Mouse (Mus musculus) testis, adult 2 months (tissue): Measurements from ENCODE around the gene Gm5773. TPM values are rescaled to one million over a fixed set of nuclear protein-coding genes. Genes with fewer than 3 reads are reported as not detected.
"Not testable (repeated sequence)": the region's sequence is repeated elsewhere in the genome, so short reads cannot be mapped to it uniquely, and the experiment has no call there.

Source experiments
- H3K27ac ChIP-seq: fragments of 200-500 bp; 2 replicates; pipeline ENCODE4 v1.5.1; 2012; ENCODE audit warnings: low read depth, low read length; ENCODE audit not compliant: control insufficient read depth, insufficient read depth
- H3K27me3 ChIP-seq: fragments of 200-500 bp; 2 replicates; pipeline ENCODE4 v1.6.1; 2012; ENCODE audit warnings: mild to moderate bottlenecking, low read length, moderate library complexity; ENCODE audit not compliant: control insufficient read depth, insufficient read depth
- H3K36me3 ChIP-seq: fragments of 200-500 bp; 2 replicates; pipeline ENCODE4 v1.6.1; 2012; ENCODE audit warnings: mild to moderate bottlenecking, low read length; ENCODE audit not compliant: control insufficient read depth, insufficient read depth
- H3K4me1 ChIP-seq: fragments of 200-500 bp; 2 replicates; pipeline ENCODE4 v1.6.1; 2012; ENCODE audit warnings: low read length; ENCODE audit not compliant: control insufficient read depth, insufficient read depth
- H3K4me3 ChIP-seq: fragments of 200-500 bp; 2 replicates; pipeline ENCODE4 v1.5.1; 2012; ENCODE audit warnings: low read depth, mild to moderate bottlenecking, low read length, moderate library complexity, mixed read lengths; ENCODE audit not compliant: control insufficient read depth
- polyA plus RNA-seq: library from polyadenylated mRNA; depleted of rRNA; stranded (reverse); fragments of >200 nt; gene quantifications from 2 replicates; pipeline ENCODE4 v1.2.3, GENCODE M21; 2012; rRNA removed

Gm5773 gene
- polyA plus RNA-seq: not detected in 2 replicates

DNA sequence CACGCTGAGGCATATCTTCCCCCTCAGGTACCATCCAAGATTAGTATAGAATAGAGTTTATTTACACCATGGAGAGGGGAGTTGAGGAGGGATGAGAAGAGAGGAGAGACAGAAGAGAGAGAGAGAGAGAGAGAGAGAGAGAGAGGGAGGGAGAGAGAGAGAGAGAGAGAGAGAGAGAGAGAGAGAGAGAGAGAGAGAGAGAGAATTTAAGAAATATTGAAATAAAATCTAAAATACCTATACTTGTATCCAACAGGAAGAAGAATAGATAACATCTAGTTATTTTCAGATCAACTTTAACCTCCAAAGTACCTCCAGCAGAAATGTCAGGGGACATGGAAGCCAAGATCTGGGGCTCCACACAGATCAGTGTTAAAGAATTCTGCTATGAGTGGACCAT lies at the start of gene Gm5773:
Gene Gm5773 (plus strand): TSS at position 301 of the 400 bp plus-strand sequence.
- H3K4me1 ChIP-seq, H3K36me3 ChIP-seq, H3K27me3 ChIP-seq, H3K27ac ChIP-seq, H3K4me3 ChIP-seq: not testable (repeated sequence)

DNA sequence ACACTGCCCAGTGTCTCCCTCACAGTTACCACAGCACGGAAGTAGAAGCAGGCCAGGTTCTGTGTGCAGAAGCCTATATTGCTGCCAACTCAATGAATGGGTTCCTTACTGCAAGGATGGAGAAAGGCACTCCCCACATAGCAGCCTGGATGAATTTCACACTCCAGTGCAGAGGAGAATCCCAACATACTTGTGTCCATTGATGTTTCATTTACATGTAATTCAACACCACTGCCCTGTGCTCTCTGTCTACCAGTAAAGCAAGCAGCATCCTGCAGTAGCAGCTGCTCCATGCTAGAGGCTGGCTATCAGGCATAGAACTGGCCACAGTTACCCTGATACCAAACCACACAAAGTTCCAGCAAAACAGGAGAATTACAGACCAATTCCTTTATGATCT lies 27.3 kb upstream of the Gm5773 start:
- H3K4me1 ChIP-seq, H3K4me3 ChIP-seq, H3K36me3 ChIP-seq, H3K27ac ChIP-seq, H3K27me3 ChIP-seq: not testable (repeated sequence)

DNA sequence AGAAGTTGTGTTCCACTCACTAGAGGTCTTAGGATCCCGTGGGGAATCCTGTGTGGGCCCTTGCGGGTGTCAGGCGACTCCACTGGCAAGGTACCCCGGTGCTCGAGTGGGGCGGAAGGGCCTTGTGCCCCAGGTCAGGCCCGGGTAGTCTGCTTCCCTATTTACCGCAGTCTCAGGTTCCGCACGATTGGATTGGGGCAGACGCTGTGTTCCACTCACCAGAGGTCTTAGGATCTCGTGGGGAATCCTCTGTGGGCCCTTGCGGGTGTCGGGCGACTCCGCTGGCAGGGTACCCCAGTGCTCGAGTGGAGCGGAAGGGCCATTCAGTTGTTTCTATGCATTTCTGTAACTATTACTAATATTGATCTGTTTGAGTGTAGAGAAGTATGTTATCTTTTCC lies 18.8 kb upstream of the Gm5773 start:
- H3K4me1 ChIP-seq, H3K36me3 ChIP-seq, H3K27me3 ChIP-seq, H3K4me3 ChIP-seq, H3K27ac ChIP-seq: not testable (repeated sequence)

DNA sequence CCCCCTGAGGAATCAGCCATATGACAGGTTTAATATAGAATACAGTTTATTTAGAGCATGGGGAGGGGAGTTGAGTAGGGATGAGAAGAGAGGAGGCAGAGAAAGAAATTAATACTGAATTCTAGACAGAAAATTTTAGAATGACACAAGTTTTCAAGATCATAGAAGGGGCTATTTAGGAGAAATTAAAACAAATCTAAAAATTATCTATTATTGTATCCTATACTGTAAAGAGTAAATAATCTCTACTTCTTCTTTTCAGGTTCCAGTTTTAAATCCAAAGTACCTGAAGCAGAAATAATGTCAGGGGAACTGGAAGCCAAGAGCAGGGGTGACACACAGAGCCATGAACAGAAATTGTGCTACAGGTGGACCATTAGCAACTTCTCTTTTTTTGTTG lies 23.3 kb downstream of the Gm5773 start, which contains the start of gene Tdpoz4:
Gene Tdpoz4 (plus strand): TSS at position 301 of the 400 bp plus-strand sequence.
- H3K4me3 ChIP-seq, H3K4me1 ChIP-seq, H3K36me3 ChIP-seq, H3K27ac ChIP-seq, H3K27me3 ChIP-seq: not testable (repeated sequence)

DNA sequence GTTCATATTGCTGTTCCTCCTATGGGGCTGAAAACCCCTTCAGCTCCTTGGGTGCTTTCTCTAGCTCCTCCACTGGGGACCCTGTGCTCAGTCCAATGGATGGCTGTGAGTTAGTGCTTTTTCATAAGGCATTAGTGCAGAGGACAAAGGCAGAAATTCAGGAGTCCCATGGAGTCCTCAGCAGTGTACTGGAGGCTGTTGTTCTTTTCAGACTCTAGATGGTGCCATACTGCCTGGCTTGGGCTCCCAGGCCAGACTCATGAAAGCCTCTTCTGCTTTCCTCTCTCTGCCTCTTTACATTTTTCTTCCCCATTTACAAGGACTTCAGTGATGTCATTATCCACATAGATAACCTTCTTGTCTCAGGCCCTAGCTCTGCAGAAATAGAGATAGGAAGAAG lies 40.5 kb downstream of the Gm5773 start:
- not testable (repeated sequence) for H3K36me3 ChIP-seq, H3K27ac ChIP-seq, H3K4me1 ChIP-seq, H3K4me3 ChIP-seq, H3K27me3 ChIP-seq

Other genes starting within 250 kb of the Gm5773 start
- 6.5 and 8.5 TPM in 2 replicates for gene S100a10, start 217.9 kb upstream of the Gm5773 start, polyA plus RNA-seq
- gene Tdpoz2, start 120.3 kb upstream of the Gm5773 start, polyA plus RNA-seq: not detected in 2 replicates
- not detected in 2 replicates for gene Tdpoz1, start 96.7 kb upstream of the Gm5773 start, polyA plus RNA-seq
- not detected in 2 replicates for gene Gm37596, start 79.9 kb upstream of the Gm5773 start, polyA plus RNA-seq
- not detected in 2 replicates for gene Tdpoz4, start 23.4 kb downstream of the Gm5773 start, polyA plus RNA-seq
- gene Tdpoz3, start 53.0 kb downstream of the Gm5773 start, polyA plus RNA-seq: not detected in 2 replicates
- not detected in 2 replicates for gene Gm9117, start 170.5 kb downstream of the Gm5773 start, polyA plus RNA-seq
- gene Tdpoz5, start 188.3 kb downstream of the Gm5773 start, polyA plus RNA-seq: not detected in 2 replicates